Mouse (Mus musculus): ENCODE results near the gene Iqch.

GRCm38 (mm10) chr9:63537489-63537888 is 64.8 kb downstream of the Iqch start:
- no peak for TF ChIP-seq CTCF (IDR thresholded peaks at IDR 0.05; ENCODE audit: insufficient read depth, low read length)
- TF ChIP-seq POLR2A (IDR thresholded peaks at IDR 0.05; ENCODE audit: borderline replicate concordance, extremely low read depth, low read depth, low read length), result no peak

All from lung, adult 2 months (tissue).